Mouse (Mus musculus) midbrain, embryonic 11.5 days (tissue): Measurements from ENCODE around the gene Enox1. TPM values are rescaled to one million over a fixed set of nuclear protein-coding genes. Genes with fewer than 3 reads are reported as not detected.

Experiments
- ATAC-seq: fragments of 200-750 bp; cut with Nextera tagmentation; 2 replicates; pipeline ENCODE4 v1.8.0; 2017; ENCODE audit warnings: moderate TSS enrichment, moderate library complexity; ENCODE audit not compliant: low FRiP score
- DNase-seq: peaks from one replicate; pipeline ENCODE4 v3.0.0; 2015; ENCODE audit warnings: low spot score; ENCODE audit errors: missing footprints
- H3K27ac ChIP-seq: fragments of 300-500 bp; sonication (generic); 2 replicates; pipeline ENCODE4 v1.5.1; 2014; ENCODE audit warnings: low read depth, low read length
- H3K27me3 ChIP-seq: fragments of 300-500 bp; sonication (generic); 2 replicates; pipeline ENCODE4 v1.6.1; 2014; ENCODE audit warnings: mild to moderate bottlenecking, low read length, moderate library complexity, mixed read lengths; ENCODE audit not compliant: control insufficient read depth, insufficient read depth
- H3K36me3 ChIP-seq: fragments of 300-500 bp; sonication (generic); 2 replicates; pipeline ENCODE4 v1.6.1; 2014; ENCODE audit warnings: mild to moderate bottlenecking, low read length, moderate library complexity, mixed read lengths; ENCODE audit not compliant: control insufficient read depth, insufficient read depth
- H3K4me1 ChIP-seq: fragments of 300-500 bp; sonication (generic); 2 replicates; pipeline ENCODE4 v1.6.1; 2014; ENCODE audit warnings: low read length; ENCODE audit not compliant: control insufficient read depth, insufficient read depth
- H3K4me2 ChIP-seq: fragments of 300-500 bp; sonication (generic); 2 replicates; pipeline ENCODE4 v1.6.1; 2014; ENCODE audit warnings: mild to moderate bottlenecking, moderate library complexity
- H3K4me3 ChIP-seq: fragments of 300-500 bp; sonication (generic); 2 replicates; pipeline ENCODE4 v1.5.1; 2014; ENCODE audit warnings: low read depth, low read length
- H3K9ac ChIP-seq: fragments of 300-500 bp; sonication (generic); 2 replicates; pipeline ENCODE4 v1.6.1; 2014; ENCODE audit warnings: low read length
- H3K9me3 ChIP-seq: fragments of 300-500 bp; sonication (generic); 2 replicates; pipeline ENCODE4 v1.6.1; 2016; ENCODE audit warnings: low read length; ENCODE audit not compliant: control insufficient read depth
- WGBS: fragments of 180-500 bp; shearing (Covaris S2); extraction: QIAGEN DNeasy Blood & Tissue Kit; methylation state at CpG from one replicate; pipeline ENCODE4 v1.1.7; 2014; 5-methylcytosine and 5-hydroxymethylcytosine counted together
- polyA plus RNA-seq: library from polyadenylated mRNA; unstranded; fragments of >200 nt; fragmentation: Nextera tagmentation; extraction: Ambion mirVana; gene quantifications from 2 replicates; pipeline ENCODE4 v1.2.1, GENCODE M21; 2014

Gene Enox1
- polyA plus RNA-seq, 1 experiment from 2014 or later = 12.8 TPM

DNA sequence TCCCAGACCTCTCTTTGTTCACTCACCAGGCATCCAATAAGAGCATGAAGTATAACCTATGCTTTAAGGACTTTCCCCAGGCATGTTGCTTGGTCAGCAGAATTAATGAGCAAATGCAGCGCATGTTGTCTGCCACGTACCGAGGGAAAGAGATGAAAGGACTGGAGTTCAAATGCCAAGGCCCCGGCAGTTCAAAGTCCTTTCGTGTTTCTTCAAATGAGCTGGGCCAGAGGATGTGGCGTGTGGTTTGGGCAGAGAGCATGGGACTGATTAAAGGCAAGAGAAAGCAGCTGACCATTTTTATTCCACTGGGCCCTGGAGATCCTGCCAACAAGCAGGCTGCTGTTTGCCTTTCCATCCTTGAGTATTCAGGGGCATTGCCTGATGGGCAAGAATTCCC, 460.7 kb downstream of the Enox1 start:
- Histone ChIP-seq H3K4me2 (no peak overlapping the region), H3K36me3 (no peaks in the 10 kb centered on the region), H3K4me3 (no peak overlapping the region), H3K9ac (no peak overlapping the region), H3K27me3 (no peaks in the 10 kb centered on the region), H3K4me1 (no peaks in the 10 kb centered on the region), H3K27ac (0 out of 2 replicates have a peak overlapping the region, but pooled peaks have one; percentile 18), H3K9me3 (no peaks in the 10 kb centered on the region)
- peak; percentile 19; the same call in 1 of the 2 replicates for ATAC-seq
- WGBS = 51% methylated on average over 6 of the region's 6 CpGs
- DNase-seq = no peak

DNA sequence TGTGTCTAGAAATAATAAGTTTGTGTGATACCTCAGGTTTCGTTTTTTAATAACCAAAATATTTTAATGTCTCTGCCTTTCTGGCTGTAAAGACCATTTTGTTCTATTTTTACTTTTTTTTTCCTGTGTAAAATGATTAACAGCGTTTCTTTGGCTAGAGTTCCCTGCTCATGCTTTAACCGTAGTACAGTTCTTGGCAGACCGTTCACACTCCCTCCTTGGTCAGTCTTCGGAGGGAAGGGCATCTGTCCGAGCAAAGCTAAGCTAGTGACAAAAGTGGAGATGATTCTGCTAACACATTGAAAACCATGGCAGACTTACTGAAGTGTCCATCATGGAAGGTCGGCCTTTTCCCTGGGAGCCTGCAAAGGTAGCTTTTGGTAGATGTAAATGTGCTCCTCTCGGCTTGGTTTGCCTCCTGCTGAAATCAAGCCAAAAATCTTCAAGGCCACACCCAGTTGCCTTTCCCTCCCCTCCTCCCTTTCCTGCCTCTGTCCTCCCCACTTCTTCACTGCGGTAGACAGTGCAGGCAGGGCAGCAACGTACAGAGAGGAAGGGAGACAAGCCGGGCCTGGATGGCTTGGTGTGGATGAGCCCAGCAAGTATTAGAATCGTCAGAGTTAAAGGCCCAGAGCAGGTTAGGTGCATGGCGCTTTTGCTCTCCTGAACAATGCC, 461.7 kb downstream of the Enox1 start:
- no peak for ATAC-seq
- no peak overlapping the region for H3K27ac ChIP-seq
- WGBS = 79% methylated on average over 13 of the region's 13 CpGs
- H3K9me3 ChIP-seq = no peaks in the 10 kb centered on the region
- no peak for DNase-seq
- no peaks in the 10 kb centered on the region for H3K27me3 ChIP-seq
- H3K4me3 ChIP-seq = no peak overlapping the region
- H3K4me1 ChIP-seq = no peaks in the 10 kb centered on the region
- H3K36me3 ChIP-seq = no peaks in the 10 kb centered on the region
- H3K9ac ChIP-seq = no peak overlapping the region
- no peak overlapping the region for H3K4me2 ChIP-seq

DNA sequence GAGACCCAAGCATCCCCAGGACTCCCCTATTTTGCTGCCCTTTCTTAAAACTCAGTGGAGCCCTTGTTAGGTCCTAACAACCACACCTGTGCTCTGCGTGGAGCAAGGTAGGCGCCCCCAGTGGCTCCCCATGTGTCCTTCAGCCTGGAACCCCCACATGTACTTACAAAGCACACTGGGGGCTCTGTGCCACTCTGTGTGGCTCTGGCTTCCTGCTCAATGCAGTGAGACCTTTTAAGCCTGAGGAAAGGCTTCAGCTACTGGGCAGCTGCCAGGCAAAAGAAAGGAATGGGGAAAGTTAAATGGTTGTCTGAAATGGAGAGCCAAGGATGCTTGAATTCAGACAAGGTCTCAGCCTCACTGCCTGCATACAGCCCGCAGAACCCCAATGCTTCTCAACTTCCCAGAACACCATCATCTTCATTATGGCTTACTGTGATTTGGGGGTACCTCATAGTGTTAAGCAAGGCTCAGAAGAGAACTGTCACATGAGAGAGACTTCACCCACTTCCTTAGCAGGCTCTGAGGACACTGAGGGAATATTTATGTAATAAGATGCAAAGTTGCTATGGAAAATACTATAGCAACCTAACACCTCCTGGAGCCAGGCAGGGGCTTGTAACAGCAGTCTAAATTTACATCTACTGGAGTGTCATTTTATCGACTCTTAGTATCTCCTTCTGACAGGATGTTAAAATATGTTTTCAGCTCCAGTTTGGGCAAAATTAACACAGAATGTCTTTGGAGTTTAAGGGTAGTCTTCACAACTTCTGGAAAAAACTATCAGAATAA, 465.1 kb downstream of the Enox1 start:
- H3K27me3 ChIP-seq = no peaks in the 10 kb centered on the region
- ATAC-seq (no peak), DNase-seq (no peak)
- H3K4me1 ChIP-seq = peaks cover 1% of the 10 kb centered on the region; the same call in 1 of the 2 replicates
- H3K4me2 ChIP-seq = no peak overlapping the region
- WGBS = 73% methylated on average over 4 of the region's 4 CpGs
- H3K4me3 ChIP-seq = no peak overlapping the region
- H3K36me3 ChIP-seq = no peaks in the 10 kb centered on the region
- no peak overlapping the region for H3K9ac ChIP-seq
- H3K9me3 ChIP-seq = no peaks in the 10 kb centered on the region
- no peak overlapping the region for H3K27ac ChIP-seq

DNA sequence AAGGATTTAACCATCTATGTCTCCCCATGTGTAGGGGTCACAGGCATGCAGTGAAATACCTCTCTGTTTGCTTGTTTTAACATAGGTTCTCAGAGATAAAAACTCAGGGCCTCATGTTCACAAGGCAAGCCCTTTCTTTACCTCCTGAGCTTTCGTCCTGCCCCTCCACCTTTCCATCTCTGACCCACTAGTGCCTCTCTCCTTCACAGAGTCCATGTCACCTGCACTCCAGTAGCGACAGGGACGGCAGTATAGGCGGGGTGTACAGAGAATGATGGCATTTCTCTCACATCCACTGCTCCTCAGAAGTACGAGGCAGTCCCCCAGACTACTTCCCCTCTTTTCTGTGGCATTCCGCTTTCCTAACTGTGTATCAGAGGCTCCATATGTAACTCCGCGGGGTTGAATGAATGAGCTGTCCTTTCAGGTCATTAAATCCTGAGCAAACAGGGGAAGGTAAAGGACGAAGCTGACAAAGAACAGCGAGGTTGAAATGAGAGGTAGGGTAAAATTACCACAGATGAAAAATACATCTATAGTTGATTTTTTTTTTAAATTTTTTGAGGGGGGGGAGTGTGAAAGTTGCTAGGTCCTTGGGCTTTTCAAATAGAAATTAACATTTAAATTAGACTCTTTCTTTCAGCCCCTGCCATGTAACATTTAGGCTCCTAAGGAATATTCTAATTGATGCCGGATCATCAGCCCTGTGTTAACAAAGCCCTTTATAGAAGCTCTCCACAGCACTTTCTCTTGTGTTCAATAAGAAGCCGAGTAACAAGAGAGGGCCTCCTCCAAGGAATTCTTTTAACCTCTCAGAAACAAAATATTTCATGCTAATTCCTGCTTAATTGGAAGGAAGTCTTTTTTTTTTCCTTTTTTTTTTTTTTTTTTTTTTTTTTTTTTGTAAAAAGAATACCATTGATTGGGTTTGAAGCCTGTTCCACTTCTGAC, 470.3 kb downstream of the Enox1 start:
- no peak overlapping the region for H3K4me2 ChIP-seq

DNA sequence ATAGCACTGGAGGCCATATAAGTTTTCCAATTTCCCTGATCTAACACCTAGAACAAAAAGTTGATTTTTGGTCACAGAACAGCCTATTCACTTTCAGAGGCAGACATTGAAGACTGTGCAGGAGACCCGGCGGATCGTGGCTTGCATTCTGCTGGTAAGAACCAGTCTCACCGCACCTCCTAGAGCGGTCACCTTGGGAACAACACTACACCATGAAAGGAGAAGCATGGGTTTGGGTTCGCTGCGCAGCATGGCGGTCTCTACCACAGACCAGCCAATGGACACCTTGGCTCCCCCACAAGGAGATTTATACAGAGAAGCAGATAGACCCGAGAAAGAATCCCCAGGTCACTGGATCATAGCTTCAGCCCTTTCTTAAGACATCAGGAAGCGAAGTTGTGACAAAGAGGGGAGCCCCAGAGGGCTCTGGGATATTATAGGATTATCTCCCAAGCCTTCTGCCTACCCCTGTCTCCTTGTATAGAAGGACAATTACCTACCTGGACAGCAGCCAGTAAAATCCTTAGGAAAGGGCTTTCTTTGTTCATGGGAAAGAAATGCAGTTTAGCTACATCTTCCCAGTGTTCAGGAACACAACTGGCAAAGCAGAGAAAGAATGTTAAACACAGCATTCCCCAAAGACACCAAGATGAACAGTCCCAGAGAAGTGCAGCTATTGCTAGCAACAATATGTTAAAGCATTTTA, 476.1 kb downstream of the Enox1 start:
- no peak overlapping the region for H3K9ac ChIP-seq
- DNase-seq (no peak), ATAC-seq (no peak)
- H3K27ac ChIP-seq = no peak overlapping the region
- WGBS = 76% methylated on average over 10 of the region's 10 CpGs
- no peak overlapping the region for H3K4me2 ChIP-seq
- H3K27me3 ChIP-seq = no peaks in the 10 kb centered on the region
- peaks cover 25% of the 10 kb centered on the region for H3K4me1 ChIP-seq
- H3K9me3 ChIP-seq = no peaks in the 10 kb centered on the region
- H3K36me3 ChIP-seq = no peaks in the 10 kb centered on the region; the same call in 1 of the 2 replicates
- no peak overlapping the region for H3K4me3 ChIP-seq

More for the DNA sequence above, 470.3 kb downstream of the Enox1 start:
- H3K9ac ChIP-seq = no peak overlapping the region
- 37% methylated on average over 12 of the region's 12 CpGs for WGBS
- H3K4me3 ChIP-seq = no peak overlapping the region
- no peak overlapping the region; the same call in 1 of the 2 replicates for H3K27ac ChIP-seq
- H3K27me3 ChIP-seq = no peaks in the 10 kb centered on the region
- peaks cover 12% of the 10 kb centered on the region for H3K4me1 ChIP-seq
- H3K36me3 ChIP-seq = no peaks in the 10 kb centered on the region
- ATAC-seq = peak; percentile 69
- H3K9me3 ChIP-seq = no peaks in the 10 kb centered on the region
- DNase-seq = no peak

DNA sequence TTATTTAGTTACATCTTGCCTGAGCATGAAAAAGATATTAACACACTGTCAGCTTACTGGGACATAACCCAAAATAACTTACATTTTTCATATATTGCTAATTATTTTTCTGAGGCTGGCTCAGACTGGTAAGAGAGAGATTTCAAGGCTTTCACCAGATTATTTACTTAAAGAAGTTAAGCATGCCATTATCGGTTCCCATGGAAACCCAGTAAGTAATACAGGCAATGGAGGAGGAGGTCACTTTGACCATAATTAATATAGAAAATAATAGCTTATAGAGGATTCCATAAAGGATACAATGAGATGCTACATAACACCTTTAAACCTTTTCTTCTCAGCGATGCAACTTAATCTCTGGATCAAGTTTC, 476.6 kb downstream of the Enox1 start:
- ATAC-seq = no peak
- Histone ChIP-seq H3K4me1 (peaks cover 22% of the 10 kb centered on the region), H3K9ac (no peak overlapping the region), H3K4me2 (no peak overlapping the region), H3K4me3 (no peak overlapping the region), H3K36me3 (no peaks in the 10 kb centered on the region; the same call in 1 of the 2 replicates), H3K27ac (no peak overlapping the region), H3K27me3 (no peaks in the 10 kb centered on the region), H3K9me3 (no peaks in the 10 kb centered on the region)
- 51% methylated on average over 2 of the region's 2 CpGs for WGBS
- no peak for DNase-seq

DNA sequence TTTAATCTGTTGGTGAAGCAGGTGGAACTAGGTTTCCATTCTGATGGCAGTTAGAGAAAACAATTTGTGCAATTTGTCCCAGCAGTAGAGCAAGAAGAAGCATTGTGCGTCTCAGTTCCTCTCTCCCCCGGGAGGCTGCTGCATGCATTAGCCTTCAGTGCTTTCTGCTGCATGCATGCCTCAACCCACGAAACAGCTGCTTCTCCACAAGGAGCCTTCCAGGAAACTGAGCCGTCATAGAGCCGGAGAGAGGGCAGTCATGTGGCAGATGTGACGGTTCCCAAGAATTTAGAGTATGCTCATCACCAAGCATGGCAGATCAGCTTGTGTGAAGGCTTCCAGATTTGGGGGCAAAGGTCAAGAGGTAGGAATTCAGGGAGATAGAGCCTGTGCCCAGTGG, 480.4 kb downstream of the Enox1 start:
- ATAC-seq (no peak), DNase-seq (no peak)
- Histone ChIP-seq H3K36me3 (no peaks in the 10 kb centered on the region; the same call in 1 of the 2 replicates), H3K4me3 (no peak overlapping the region), H3K27ac (no peak overlapping the region), H3K9me3 (no peaks in the 10 kb centered on the region), H3K4me2 (no peak overlapping the region), H3K27me3 (no peaks in the 10 kb centered on the region), H3K4me1 (peaks cover 22% of the 10 kb centered on the region), H3K9ac (no peak overlapping the region)
- 26% methylated on average over 6 of the region's 6 CpGs for WGBS

DNA sequence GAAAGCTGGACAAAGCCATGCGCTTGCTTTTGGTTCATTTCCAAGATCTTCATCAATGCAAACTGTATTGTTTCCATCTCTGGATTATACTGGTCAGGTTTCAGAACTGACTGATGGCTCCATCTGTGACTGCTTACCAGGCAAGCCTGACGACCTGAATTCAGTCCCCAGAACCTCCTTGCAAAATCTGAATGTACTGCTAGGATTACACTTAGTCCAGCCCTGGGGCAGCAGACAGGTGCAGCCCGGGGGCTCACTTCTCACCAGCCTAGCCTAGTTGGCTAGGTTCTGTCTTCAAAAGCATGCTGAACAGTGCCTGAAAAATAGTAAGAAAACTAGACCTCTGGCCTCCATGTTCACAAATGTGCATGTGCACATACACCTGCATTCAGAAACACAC, 481.6 kb downstream of the Enox1 start:
- WGBS = 82% methylated on average over 3 of the region's 3 CpGs
- DNase-seq (no peak), ATAC-seq (no peak)
- Histone ChIP-seq H3K4me1 (peaks cover 15% of the 10 kb centered on the region), H3K9ac (no peak overlapping the region), H3K9me3 (no peaks in the 10 kb centered on the region), H3K27ac (no peak overlapping the region), H3K4me2 (no peak overlapping the region), H3K27me3 (no peaks in the 10 kb centered on the region), H3K4me3 (no peak overlapping the region), H3K36me3 (no peaks in the 10 kb centered on the region; the same call in 1 of the 2 replicates)
